Mouse (Mus musculus) C2C12 (cell line): Measurements from ENCODE around the gene Cep95.

Experiments
- CTCF ChIP-seq: IDR thresholded peaks from one replicate; pipeline ENCODE4 v1.5.1; 2011; ENCODE audit not compliant: control insufficient read depth, insufficient read depth, insufficient read length
- MAX ChIP-seq: IDR thresholded peaks from one replicate; pipeline ENCODE4 v1.6.1; 2011; ENCODE audit warnings: mild to moderate bottlenecking, control low read depth
- MYOD1 ChIP-seq: IDR thresholded peaks from one replicate; pipeline ENCODE4 v1.6.1; 2011; ENCODE audit warnings: low read depth; ENCODE audit not compliant: control insufficient read depth, insufficient read length

GRCm38 (mm10) chr11:106842002-106842401 is 53.0 kb downstream of the Cep95 start:
- no peak for TF ChIP-seq MAX
- TF ChIP-seq CTCF, result no peak
- TF ChIP-seq MYOD1, result no peak
